Mouse (Mus musculus): ENCODE measurements around the gene Cops7b. TPM values are rescaled to one million over a fixed set of nuclear protein-coding genes. Genes with fewer than 3 reads are reported as not detected.

Cops7b gene
- polyA plus RNA-seq, 1 experiment, result 32.2 TPM

GRCm38 (mm10) chr1:86551877-86552276 lies 30.8 kb upstream of the Cops7b start:
- Histone ChIP-seq H3K36me3 (ENCODE audit: control insufficient read depth, insufficient read depth, low read length) (peaks cover 4% of the 10 kb centered on the region; the same call in 1 of the 2 replicates), H3K4me1 (ENCODE audit: control insufficient read depth, insufficient read depth, low read length) (no peaks in the 10 kb centered on the region), H3K27ac (ENCODE audit: control insufficient read depth, insufficient read depth, low read depth, low read length) (no peak overlapping the region), H3K27me3 (ENCODE audit: control insufficient read depth, insufficient read depth, low read length) (no peaks in the 10 kb centered on the region), H3K4me3 (ENCODE audit: control insufficient read depth, low read depth, low read length) (no peak overlapping the region)
- TF ChIP-seq POLR2A (IDR thresholded peaks at IDR 0.05; ENCODE audit: control insufficient read depth, low read depth, low read length), result no peak
- TF ChIP-seq CTCF (IDR thresholded peaks at IDR 0.05; ENCODE audit: control insufficient read depth, insufficient read depth, insufficient replicate concordance, low read depth, low read length), result no peak

- no peak overlapping the region for H3K4me3 ChIP-seq (ENCODE audit: control insufficient read depth, low read depth, low read length)
- no peaks in the 10 kb centered on the region for H3K27me3 ChIP-seq (ENCODE audit: control insufficient read depth, insufficient read depth, low read length)
- no peak for TF ChIP-seq POLR2A (IDR thresholded peaks at IDR 0.05; ENCODE audit: control insufficient read depth, low read depth, low read length)
- TF ChIP-seq CTCF (IDR thresholded peaks at IDR 0.05; ENCODE audit: control insufficient read depth, insufficient read depth, insufficient replicate concordance, low read depth, low read length), result no peak
- no peaks in the 10 kb centered on the region for H3K4me1 ChIP-seq (ENCODE audit: control insufficient read depth, insufficient read depth, low read length)
- H3K36me3 ChIP-seq (ENCODE audit: control insufficient read depth, insufficient read depth, low read length), result peaks cover 2% of the 10 kb centered on the region; the same call in 1 of the 2 replicates
- no peak overlapping the region for H3K27ac ChIP-seq (ENCODE audit: control insufficient read depth, insufficient read depth, low read depth, low read length)
Measured at GRCm38 (mm10) chr1:86555665-86556064, 27.0 kb upstream of the Cops7b start.

GRCm38 (mm10) chr1:86557872-86558271 lies 24.8 kb upstream of the Cops7b start:
- H3K4me1 ChIP-seq (ENCODE audit: control insufficient read depth, insufficient read depth, low read length), result no peaks in the 10 kb centered on the region
- TF ChIP-seq CTCF (IDR thresholded peaks at IDR 0.05; ENCODE audit: control insufficient read depth, insufficient read depth, insufficient replicate concordance, low read depth, low read length), result no peak
- no peak for TF ChIP-seq POLR2A (IDR thresholded peaks at IDR 0.05; ENCODE audit: control insufficient read depth, low read depth, low read length)
- no peaks in the 10 kb centered on the region for H3K27me3 ChIP-seq (ENCODE audit: control insufficient read depth, insufficient read depth, low read length)
- no peak overlapping the region for H3K4me3 ChIP-seq (ENCODE audit: control insufficient read depth, low read depth, low read length)
- peaks cover 2% of the 10 kb centered on the region; the same call in 1 of the 2 replicates for H3K36me3 ChIP-seq (ENCODE audit: control insufficient read depth, insufficient read depth, low read length)
- H3K27ac ChIP-seq (ENCODE audit: control insufficient read depth, insufficient read depth, low read depth, low read length), result no peak overlapping the region

- H3K27me3 ChIP-seq (ENCODE audit: control insufficient read depth, insufficient read depth, low read length), result no peaks in the 10 kb centered on the region
- no peak for TF ChIP-seq CTCF (IDR thresholded peaks at IDR 0.05; ENCODE audit: control insufficient read depth, insufficient read depth, insufficient replicate concordance, low read depth, low read length)
- no peak for TF ChIP-seq POLR2A (IDR thresholded peaks at IDR 0.05; ENCODE audit: control insufficient read depth, low read depth, low read length)
- H3K27ac ChIP-seq (ENCODE audit: control insufficient read depth, insufficient read depth, low read depth, low read length), result no peak overlapping the region
- H3K4me3 ChIP-seq (ENCODE audit: control insufficient read depth, low read depth, low read length), result no peak overlapping the region
- H3K36me3 ChIP-seq (ENCODE audit: control insufficient read depth, insufficient read depth, low read length), result peaks cover 6% of the 10 kb centered on the region; the same call in 1 of the 2 replicates
- H3K4me1 ChIP-seq (ENCODE audit: control insufficient read depth, insufficient read depth, low read length), result no peaks in the 10 kb centered on the region
Measured at GRCm38 (mm10) chr1:86559232-86559631, 23.5 kb upstream of the Cops7b start.

- TF ChIP-seq POLR2A (IDR thresholded peaks at IDR 0.05; ENCODE audit: control insufficient read depth, low read depth, low read length) (no peak), CTCF (IDR thresholded peaks at IDR 0.05; ENCODE audit: control insufficient read depth, insufficient read depth, insufficient replicate concordance, low read depth, low read length) (no peak)
- Histone ChIP-seq H3K27ac (ENCODE audit: control insufficient read depth, insufficient read depth, low read depth, low read length) (no peak overlapping the region), H3K27me3 (ENCODE audit: control insufficient read depth, insufficient read depth, low read length) (no peaks in the 10 kb centered on the region), H3K4me1 (ENCODE audit: control insufficient read depth, insufficient read depth, low read length) (no peaks in the 10 kb centered on the region), H3K4me3 (ENCODE audit: control insufficient read depth, low read depth, low read length) (no peak overlapping the region), H3K36me3 (ENCODE audit: control insufficient read depth, insufficient read depth, low read length) (peaks cover 6% of the 10 kb centered on the region; the same call in 1 of the 2 replicates)
Measured at GRCm38 (mm10) chr1:86562663-86563062, 20.0 kb upstream of the Cops7b start.

GRCm38 (mm10) chr1:86568409-86568808 lies 14.3 kb upstream of the Cops7b start:
- H3K27ac ChIP-seq (ENCODE audit: control insufficient read depth, insufficient read depth, low read depth, low read length), result no peak overlapping the region
- peaks cover 4% of the 10 kb centered on the region; the same call in 1 of the 2 replicates for H3K36me3 ChIP-seq (ENCODE audit: control insufficient read depth, insufficient read depth, low read length)
- no peaks in the 10 kb centered on the region for H3K4me1 ChIP-seq (ENCODE audit: control insufficient read depth, insufficient read depth, low read length)
- no peaks in the 10 kb centered on the region for H3K27me3 ChIP-seq (ENCODE audit: control insufficient read depth, insufficient read depth, low read length)
- H3K4me3 ChIP-seq (ENCODE audit: control insufficient read depth, low read depth, low read length), result no peak overlapping the region
- TF ChIP-seq CTCF (IDR thresholded peaks at IDR 0.05; ENCODE audit: control insufficient read depth, insufficient read depth, insufficient replicate concordance, low read depth, low read length) (no peak), POLR2A (IDR thresholded peaks at IDR 0.05; ENCODE audit: control insufficient read depth, low read depth, low read length) (no peak)

- TF ChIP-seq POLR2A (IDR thresholded peaks at IDR 0.05; ENCODE audit: control insufficient read depth, low read depth, low read length) (no peak), CTCF (IDR thresholded peaks at IDR 0.05; ENCODE audit: control insufficient read depth, insufficient read depth, insufficient replicate concordance, low read depth, low read length) (no peak)
- Histone ChIP-seq H3K4me1 (ENCODE audit: control insufficient read depth, insufficient read depth, low read length) (no peaks in the 10 kb centered on the region), H3K4me3 (ENCODE audit: control insufficient read depth, low read depth, low read length) (no peak overlapping the region), H3K36me3 (ENCODE audit: control insufficient read depth, insufficient read depth, low read length) (no peaks in the 10 kb centered on the region; the same call in 1 of the 2 replicates), H3K27me3 (ENCODE audit: control insufficient read depth, insufficient read depth, low read length) (no peaks in the 10 kb centered on the region), H3K27ac (ENCODE audit: control insufficient read depth, insufficient read depth, low read depth, low read length) (no peak overlapping the region)
Measured at GRCm38 (mm10) chr1:86569292-86569860, 13.3 kb upstream of the Cops7b start.

Data from testis, adult 2 months (tissue).